Mouse (Mus musculus) v-Abl transformed pro-B cells (cell line): ENCODE results near the gene Nt5c1a.

Source experiments
- in situ Hi-C, 2 experiments: fragments of 400-800 bp; cut with MboI; formaldehyde crosslinking; loops; one replicate each; pipeline ENCODE4 v1.15.1; 2025; ENCODE audit not compliant: unreplicated experiment in 2 of 2

The Nt5c1a gene

DNA sequence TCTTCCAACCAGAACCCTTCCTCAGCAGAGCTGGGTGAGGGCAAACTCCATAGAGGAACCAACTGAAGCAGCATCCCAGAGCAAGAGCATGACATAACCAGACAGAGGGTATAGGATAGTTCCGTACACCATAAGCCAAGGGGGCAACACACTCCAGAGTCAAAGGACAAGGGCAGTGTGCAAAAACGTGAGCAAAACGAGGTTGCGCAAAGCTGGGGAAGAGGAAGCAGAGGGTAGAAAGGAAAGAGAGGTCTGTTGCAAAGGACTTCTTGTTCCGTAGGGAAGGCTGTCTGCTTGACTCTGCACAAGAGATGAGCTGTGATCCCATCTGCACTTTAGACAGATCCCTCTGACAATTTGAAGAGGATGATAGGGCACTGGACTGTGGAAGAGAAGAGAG, 6.0 kb downstream of the Nt5c1a start:
- in situ Hi-C loops, result loop anchor here (10.0 kb wide), 2 partner anchors 47 to 1973 kb away; no protein-coding TSS in a partner anchor

DNA sequence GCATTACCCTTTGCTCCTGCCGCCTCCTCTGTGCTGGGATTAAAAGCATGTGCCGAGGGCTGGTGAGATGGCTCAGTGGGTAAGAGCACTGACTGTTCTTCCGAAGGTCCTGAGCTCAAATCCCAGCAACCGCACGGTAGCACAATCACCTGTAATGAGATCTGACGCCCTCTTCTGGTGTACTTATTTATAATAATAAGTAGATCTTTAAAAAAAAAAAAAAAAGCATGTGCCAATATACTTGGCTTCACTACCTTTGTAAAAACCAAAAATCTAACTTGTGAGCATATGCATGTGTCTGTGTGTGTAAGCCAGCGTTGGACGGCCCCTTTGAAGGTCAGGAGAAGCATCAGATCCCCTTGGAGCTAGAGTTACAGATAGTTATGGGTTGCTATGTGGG, 9.7 kb downstream of the Nt5c1a start:
- in situ Hi-C loops, result loop anchor here in 1 of 2 experiments (10.0 kb wide), 1 partner anchor 174 kb away; no protein-coding TSS in a partner anchor

DNA sequence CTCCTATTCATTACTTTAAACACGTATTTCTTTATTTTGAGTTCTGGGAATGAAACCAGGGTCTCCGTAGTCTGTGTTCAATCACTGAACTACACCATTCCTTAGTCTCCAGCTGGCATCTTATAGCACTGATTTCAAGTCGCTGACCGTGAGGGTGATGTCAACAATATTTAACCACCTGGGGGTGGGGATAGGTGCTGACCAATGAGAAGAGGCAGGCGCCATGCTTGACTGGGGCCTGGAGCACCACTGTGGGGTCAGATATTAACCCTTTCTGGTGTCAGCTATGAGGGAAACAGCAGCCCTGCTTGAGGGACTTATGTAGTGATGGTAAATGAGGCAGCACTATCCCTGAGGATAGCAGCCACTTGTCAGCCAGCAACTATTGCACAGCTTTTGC, 10.1 kb downstream of the Nt5c1a start:
- in situ Hi-C loops, result loop anchor here in 1 of 2 experiments (10.0 kb wide), 1 partner anchor 173 kb away; no protein-coding TSS in a partner anchor

DNA sequence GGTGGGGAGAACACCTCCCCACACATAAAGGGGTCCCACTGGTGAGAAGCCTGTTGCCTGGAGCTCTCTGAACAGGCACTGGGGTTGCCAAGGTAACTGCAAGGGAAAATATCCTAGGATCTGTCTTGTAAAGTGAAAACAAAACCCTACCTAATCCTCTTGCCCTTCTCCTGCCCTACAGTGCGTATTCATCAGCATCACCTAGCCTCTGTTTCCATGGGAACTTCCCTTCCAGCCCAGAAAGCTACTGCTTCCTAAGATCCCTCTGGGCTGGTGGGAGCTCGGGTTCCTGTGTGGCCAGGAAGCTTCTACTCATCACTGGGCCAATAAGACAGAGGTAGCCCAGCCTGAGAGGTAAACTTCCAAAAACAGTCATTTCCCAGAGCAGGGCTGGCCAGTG, 11.0 kb downstream of the Nt5c1a start:
- in situ Hi-C loops, result loop anchor here in 1 of 2 experiments (10.0 kb wide), 1 partner anchor 172 kb away; no protein-coding TSS in a partner anchor

DNA sequence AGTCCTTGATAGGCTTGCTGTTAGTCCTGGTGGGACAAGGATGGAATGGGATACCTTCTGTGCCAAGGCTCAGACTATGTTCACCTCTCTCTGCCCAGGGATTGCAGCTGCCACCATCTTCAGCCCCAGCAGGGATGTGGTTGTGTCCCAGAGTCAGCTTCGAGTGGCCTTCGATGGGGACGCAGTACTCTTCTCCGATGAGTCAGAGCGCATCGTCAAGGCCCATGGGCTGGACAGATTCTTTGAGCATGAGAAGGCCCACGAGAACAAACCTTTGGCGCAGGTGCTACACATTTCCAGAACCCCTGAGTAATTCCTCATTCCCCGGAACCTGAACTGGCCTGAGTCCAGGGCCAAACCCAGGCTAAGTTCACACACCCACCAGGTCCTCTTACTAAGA, 12.7 kb downstream of the Nt5c1a start:
- in situ Hi-C loops, result loop anchor here in 1 of 2 experiments (10.0 kb wide), 1 partner anchor 171 kb away; no protein-coding TSS in a partner anchor

DNA sequence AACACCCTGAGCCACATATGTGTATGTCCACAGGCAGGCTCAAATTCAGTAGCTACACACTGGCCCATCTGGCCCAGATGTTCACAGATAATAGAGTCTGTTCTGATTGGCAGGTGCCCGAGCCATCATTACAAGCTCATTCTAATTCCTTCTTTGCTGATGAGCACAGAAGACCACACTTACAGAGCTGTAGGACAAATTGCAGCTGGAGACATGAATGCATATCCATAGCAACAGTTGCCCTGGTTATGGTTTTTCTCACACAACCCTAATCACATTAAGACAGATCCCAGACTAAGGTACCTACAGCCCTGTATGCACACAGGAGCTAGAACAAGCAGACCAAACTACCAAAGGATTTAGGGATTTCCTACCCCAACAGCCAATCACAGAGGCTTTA, 14.1 kb downstream of the Nt5c1a start:
- in situ Hi-C loops, result loop anchor here (5.0 to 10.0 kb wide), 4 partner anchors 42 to 312 kb away; no protein-coding TSS in a partner anchor

DNA sequence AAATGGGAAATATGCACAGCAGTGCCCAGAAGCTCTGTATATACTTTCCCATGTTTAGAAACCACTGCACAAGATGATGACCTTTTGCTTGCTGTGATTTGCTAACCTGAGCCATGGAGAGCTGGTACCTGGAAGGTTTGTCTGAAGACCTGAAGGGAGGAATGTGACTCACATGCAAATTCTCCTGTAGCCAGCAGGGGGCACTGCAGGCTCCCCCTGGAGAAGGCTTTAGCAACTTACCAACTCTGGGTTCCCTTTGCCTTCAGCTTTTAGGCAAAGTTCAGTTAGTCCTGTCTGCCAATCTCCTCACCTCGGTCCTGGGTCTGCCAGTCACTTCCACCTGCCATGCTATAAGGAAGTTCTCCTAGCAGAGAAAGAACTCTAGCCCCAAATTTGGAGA, 15.5 kb downstream of the Nt5c1a start:
- in situ Hi-C loops, result loop anchor here (5.0 to 10.0 kb wide), 4 partner anchors 41 to 311 kb away; no protein-coding TSS in a partner anchor

DNA sequence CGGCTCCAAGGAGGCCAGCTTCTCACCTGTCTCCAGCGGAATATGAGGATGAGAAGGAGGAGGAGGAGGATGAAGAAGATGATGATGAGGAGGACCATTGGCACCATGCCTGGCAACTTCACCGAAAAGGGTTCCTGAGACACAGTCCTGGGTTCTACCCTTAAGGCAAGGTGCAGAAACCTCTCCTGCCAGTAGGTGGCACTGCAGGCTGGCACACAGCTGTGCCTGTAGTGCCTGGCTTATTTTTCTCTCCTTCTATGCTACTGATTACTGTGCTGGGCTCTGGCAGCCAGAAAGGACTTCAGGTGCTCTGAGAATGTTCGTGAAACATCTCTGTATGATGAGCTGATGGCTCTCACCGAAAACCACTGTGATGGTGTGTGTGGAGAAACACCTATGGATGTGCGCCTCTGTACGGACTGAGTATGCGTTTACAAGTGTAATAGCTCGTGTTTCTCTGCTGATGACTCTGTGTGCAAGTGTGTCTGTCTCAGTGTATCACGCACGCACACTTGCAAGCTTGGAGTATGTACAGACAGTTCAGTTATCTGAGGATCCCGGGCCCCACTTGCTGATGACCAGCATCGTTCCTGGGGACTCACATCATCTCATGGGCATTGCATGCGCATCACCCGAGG, 18.5 kb downstream of the Nt5c1a start:
- in situ Hi-C loops, result loop anchor here (5.0 to 10.0 kb wide), 5 partner anchors 37 to 312 kb away; no protein-coding TSS in a partner anchor

DNA sequence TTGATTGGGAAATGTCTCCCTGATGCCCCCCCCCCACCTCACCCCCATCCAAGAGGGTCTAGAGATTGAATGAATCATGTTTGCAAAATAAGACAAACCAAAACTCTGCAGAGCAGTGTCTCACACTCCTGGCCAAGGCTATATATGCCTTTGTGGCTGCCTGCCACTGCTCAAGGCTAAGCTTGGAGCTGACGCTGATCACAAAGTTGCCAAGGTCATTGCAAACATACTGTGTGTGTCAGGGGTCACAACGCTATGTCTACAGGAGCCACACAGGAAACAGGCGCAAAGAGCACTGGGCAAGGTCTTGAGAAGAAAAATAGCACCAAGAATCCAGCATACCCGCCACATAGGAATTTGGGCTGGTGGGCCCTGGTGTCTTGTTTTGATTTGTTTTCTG, 19.3 kb downstream of the Nt5c1a start:
- in situ Hi-C loops, result loop anchor here in 1 of 2 experiments (5.0 kb wide), 2 partner anchors 37 to 312 kb away; no protein-coding TSS in a partner anchor

DNA sequence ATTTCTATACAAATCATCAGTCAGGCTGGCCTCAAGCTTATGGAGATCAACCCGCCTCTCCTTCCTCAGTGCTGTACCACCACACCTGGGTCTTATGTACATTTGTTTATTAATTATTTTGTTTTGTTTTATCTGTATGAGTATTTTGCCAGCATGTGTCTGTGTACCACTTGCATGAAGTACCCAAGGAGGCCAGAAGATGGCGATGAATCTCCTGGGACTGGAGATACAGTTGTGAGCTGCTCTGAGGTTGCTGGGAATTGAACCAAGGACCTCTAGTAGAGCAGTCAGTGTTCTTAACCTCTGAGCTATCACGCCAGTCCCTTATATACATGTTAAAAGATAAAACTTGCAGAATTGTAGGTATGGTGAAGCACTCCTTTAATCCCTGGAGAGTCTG, 22.0 kb downstream of the Nt5c1a start:
- in situ Hi-C loops, result loop anchor here in 1 of 2 experiments (5.0 kb wide), 2 partner anchors 34 to 309 kb away; no protein-coding TSS in a partner anchor

DNA sequence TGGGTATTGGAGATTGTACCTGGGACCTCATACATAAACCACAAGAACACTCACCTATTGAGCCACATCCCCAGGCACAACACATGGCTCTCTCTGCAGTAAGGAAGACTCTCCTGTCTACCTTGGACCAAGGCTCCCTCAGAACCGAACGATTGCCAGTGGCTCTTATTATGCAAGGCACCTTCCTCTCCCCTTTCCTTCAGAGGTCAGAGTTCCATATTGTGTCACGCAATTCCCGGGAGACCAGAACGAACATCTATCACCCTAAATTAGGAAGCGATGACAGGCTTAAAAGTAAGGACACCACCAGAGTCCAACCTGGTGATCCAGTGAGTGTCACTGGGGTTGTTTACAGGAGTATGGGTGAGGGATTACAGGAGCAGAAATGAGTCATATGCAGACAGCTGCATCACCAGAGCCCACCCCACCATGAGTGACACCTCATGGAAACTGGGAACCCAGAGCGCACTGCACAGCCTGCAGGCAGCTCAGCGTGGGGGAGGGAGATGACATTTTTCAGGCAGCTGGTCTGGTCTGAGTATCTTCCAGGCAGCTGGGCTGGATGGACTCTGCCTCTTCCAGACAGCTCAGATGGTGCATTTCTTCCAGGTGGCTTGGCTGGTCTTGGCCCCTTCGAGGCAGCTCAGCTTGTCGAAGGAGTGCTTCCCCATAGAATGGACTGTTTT, 24.6 kb downstream of the Nt5c1a start:
- in situ Hi-C loops, result loop anchor here (25.0 kb wide), 3 partner anchors 711 to 1911 kb away; partner anchors contain the start of genes Fhl3 (in 1 of the 2), Sf3a3 (in 1 of the 2) and Zc3h12a (in 1 of the 2)

DNA sequence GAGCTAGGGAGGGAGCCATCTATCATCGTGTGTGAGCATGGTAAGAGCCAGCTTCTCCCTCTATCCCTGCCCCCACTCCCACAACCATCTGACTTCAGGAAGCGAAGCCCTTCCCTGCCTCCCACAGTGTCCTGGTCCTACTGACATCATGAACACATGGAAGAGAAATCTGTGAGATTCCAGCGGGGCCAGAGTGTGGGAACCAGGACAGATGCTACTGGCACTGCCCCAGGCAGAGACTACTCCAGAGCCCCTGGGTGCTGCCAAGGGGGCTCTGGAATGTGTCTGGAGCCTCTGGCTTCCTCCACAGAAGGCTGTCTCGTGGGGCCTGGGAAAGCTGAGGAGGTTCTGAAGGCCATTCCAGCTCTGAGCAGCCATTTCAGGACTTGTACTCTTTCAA, 26.4 kb downstream of the Nt5c1a start:
- in situ Hi-C loops, result loop anchor here (25.0 kb wide), 3 partner anchors 710 to 1910 kb away; partner anchors contain the start of genes Fhl3 (in 1 of the 2), Sf3a3 (in 1 of the 2) and Zc3h12a (in 1 of the 2)

DNA sequence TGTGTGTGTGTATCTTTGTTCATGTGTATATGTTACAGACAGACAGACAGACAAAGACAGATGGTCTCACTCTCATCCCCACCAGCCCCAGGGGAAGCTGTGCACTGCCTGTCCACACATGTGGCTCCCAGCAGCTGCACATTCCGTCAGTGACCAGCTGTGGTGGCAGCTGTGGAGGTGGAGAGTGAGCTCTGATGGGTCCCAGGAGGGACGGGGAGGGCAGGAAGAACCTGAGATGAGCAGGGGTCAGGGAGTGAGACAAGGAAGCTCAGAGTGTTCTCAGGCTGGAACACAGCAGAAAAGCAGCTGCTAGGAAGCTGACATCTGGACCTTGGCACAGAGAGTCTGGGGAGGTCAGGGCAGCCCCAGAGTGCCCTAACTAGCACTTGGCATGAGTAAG, 27.0 kb downstream of the Nt5c1a start:
- in situ Hi-C loops, result loop anchor here (25.0 kb wide), 3 partner anchors 709 to 1909 kb away; partner anchors contain the start of genes Fhl3 (in 1 of the 2), Sf3a3 (in 1 of the 2) and Zc3h12a (in 1 of the 2)

DNA sequence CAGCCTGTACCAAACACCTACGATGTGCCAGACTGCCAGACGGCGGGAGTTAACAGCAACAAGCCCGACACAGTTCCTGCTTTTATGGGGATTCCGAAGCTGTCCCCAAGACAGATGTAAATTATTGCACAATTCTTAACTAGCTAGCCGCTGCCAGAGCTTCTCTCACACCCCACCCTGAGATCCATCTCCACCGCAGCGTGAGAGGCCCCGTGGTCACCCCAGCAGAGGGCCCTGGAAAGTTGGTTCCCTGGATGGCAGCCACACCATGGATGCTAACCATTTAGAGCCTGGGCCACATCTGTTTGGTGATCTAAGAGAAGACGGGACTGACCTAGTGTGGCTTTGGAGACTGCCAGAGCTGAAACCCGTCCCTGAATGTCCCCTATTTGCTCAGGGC, 27.9 kb downstream of the Nt5c1a start:
- in situ Hi-C loops, result loop anchor here (25.0 kb wide), 3 partner anchors 708 to 1908 kb away; partner anchors contain the start of genes Fhl3 (in 1 of the 2), Sf3a3 (in 1 of the 2) and Zc3h12a (in 1 of the 2)

DNA sequence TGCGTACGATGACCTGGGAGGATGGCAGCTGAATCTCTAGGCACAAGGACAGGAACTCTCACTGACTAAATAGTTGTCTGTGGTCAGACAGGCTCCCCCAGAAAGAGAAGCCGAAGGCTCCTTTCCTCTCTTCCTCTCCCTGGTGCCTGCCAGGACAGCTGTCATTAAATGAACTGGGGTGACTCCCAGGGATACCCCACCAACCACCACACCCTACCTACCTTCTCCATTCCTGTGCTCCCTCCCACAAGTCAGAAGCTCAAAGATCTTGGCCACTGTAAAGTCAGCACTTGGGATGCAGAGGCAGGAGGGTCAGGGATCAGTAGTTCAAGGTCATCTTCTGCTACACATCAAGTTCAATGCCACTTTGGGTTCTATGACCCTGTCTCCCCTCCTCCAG, 31.5 kb downstream of the Nt5c1a start:
- in situ Hi-C loops, result loop anchor here (10.0 to 25.0 kb wide), 5 partner anchors 378 to 1904 kb away; partner anchors contain the start of genes Zc3h12a (in 2 of the 2), Fhl3 (in 1 of the 2) and Sf3a3 (in 1 of the 2)

DNA sequence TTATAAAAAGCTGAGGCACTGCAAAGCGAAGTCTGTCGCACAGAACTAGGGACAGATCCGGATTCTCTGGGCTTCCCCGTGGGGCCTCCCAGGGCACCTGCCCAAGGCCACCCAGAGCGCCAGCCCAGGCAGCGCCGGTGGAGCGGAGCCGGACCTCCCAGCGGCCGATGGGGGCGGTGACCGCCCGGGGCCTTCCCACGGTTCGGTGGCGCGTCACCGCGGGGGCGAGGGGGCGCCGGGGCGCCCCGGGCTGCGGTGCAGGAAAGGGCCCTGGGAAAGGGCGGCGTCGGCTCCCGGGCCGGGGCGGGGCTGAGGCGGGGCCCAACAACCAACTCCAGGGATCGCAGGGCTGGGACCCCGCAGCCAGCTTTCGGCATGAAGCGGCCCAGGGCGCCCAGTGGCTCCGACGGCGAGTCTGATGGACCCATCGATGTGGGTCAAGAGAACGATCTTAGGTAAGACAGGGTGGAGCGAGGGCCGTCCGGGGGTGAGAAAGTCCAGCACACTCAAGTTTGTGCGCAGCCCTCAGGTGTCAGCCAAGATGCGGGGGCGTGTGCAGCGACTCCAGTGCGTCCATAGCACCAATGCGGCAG, 32.3 kb downstream of the Nt5c1a start, which contains the start of gene Heyl:
Gene Heyl, plus strand, starts transcription at position 65 of the 593 bp plus-strand sequence.
- in situ Hi-C loops, result loop anchor here (10.0 to 25.0 kb wide), 5 partner anchors 379 to 1904 kb away; partner anchors contain the start of genes Zc3h12a (in 2 of the 2), Fhl3 (in 1 of the 2) and Sf3a3 (in 1 of the 2)

DNA sequence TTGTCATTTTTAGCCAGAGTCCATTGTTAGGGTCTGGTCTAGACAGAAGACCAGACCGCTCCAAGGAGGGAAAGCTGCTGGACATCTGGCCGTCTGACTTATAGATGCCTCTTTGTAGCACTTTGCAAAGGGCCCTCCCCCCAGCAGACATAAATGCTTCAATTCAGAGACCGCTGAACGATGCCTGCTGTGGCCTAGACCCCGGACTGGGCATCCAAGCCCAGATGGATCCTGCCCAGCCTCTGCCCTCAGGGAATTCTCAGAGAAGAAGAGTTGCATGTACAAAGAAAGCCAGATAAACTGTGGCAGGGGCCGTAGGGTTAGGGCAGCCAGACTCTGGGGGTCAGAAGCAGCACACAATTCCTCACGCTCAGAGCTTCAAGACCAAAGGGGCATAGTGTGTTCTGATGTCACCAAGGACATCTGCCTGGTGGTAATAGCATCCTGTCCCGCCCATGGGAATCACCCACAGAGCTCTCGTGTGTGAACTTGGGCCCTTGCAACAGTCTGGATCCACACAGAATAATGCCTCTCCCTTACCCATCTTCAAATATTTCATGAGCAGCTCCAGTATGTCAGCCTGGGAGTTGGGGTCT, 34.6 kb downstream of the Nt5c1a start:
- in situ Hi-C loops, result loop anchor here (10.0 to 25.0 kb wide), 5 partner anchors 381 to 1901 kb away; partner anchors contain the start of genes Zc3h12a (in 2 of the 2), Fhl3 (in 1 of the 2) and Sf3a3 (in 1 of the 2)

DNA sequence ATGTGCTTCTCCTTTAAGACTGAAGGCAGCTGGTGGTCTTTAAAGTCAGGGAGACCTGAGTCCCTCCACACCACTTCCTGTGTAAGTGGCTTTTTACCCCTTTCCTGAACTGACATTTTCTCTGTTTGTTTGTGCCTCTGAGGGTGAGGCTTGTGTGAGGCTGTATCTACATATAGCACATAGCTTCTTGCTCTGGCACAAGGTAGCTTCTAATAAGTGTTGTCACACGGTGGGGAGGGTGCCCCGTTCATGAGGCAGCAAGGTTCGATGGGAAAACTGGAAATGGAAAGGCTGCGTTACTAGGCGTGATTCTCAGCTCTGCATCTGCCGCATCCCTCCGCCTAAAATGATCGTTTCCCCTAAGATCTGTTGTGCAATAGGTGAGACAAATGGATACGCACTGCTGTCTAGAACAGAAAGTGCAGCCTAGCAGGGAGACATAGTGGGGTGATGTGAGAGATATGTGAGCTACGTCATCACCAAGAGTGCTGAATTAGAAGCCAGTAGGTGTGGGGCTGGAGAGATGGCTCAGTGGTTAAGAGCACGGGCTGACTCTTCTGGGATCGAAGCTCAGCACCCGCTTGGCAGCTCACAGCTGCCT, 35.2 kb downstream of the Nt5c1a start:
- in situ Hi-C loops, result loop anchor here (10.0 to 25.0 kb wide), 5 partner anchors 382 to 1901 kb away; partner anchors contain the start of genes Zc3h12a (in 2 of the 2), Fhl3 (in 1 of the 2) and Sf3a3 (in 1 of the 2)
